Mouse (Mus musculus) left cerebral cortex, adult 2 months (tissue): Measurements from ENCODE around the gene 1600002K03Rik. TPM values are rescaled to one million over a fixed set of nuclear protein-coding genes. Genes with fewer than 3 reads are reported as not detected.
A peak's percentile ranks its signal among the peaks of the same experiment; 100 is the strongest.

Source experiments
- DNase-seq, 2 experiments: peaks; one replicate each; pipeline ENCODE4 v3.0.0; 2021 to 2022; ENCODE audit warnings: low spot score in 2 of 2, mixed read lengths in 1 of 2; ENCODE audit errors: extremely low spot score in 1 of 2
- H3K27ac ChIP-seq: fragments of 200-600 bp; 2 replicates; pipeline ENCODE4 v1.8.1; 2022
- H3K4me3 ChIP-seq: fragments of 200-600 bp; 2 replicates; pipeline ENCODE4 v1.8.1; 2022
- CTCF ChIP-seq: fragments of 200-600 bp; IDR thresholded peaks from 2 replicates; pipeline ENCODE4 v1.8.1; 2022; ENCODE audit warnings: antibody characterized with exemption, mild to moderate bottlenecking, moderate library complexity
- intact Hi-C: fragments of 180-260 bp; cut with DNase I; formaldehyde crosslinking; loops from one replicate; pipeline ENCODE4 v1.15.1; 2025
- total RNA-seq, 2 experiments: library from RNA; stranded (reverse); gene quantifications; 2 replicates each; pipeline ENCODE4 v1.2.3; 2021

The 1600002K03Rik gene
- total RNA-seq, 2 experiments from 2014 or later, result 6.0 to 8.1 TPM

DNA sequence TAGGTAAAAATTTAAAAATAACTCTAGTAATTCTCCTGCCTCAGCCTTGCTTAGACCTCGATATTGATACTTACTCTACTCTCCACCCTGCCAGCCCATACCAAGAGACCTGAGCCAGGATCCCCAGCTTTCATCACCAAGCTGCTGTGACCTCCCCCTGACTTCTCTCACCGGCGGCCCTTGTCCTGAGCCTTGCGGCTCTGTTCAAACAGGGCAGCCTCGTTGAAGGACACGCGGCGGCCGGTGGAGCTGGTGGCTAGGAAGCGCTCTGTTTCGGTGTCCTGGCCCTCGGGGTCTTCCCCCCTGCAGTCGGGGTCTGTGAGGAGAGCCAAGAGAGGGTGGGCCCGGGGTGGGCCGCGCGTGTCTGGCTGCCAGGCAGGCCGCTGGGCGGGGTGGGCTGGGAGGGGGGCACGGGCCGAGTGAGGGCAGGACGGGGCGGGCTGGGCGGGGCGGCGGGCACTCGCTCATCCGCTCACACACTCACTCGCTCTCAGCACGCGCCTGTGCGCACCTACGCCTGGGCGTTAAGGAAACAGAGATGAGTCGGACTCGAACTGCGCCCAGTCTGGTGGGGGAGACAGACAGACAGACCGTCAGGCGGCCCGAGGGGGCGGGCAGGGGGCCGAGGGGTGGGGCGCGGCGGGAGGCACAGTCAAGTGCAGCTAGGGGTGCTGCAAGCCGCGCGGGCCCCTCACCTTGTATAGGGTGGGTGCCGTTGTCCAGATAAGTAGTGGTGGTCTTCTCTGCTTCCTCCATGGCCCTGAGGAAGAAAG is 36.4 kb upstream of the 1600002K03Rik start:
- DNase-seq, result no peak
- TF ChIP-seq CTCF, result no peak
- peak overlapping the region; percentile 93 for H3K27ac ChIP-seq
- H3K4me3 ChIP-seq, result peak overlapping the region; percentile 52
- intact Hi-C loops, result no loop called here

- TF ChIP-seq CTCF, result no peak
- DNase-seq, result peak; percentile 70 to 74
- intact Hi-C loops, result no loop called here
- H3K4me3 ChIP-seq, result peak overlapping the region; percentile 52
- peak overlapping the region; percentile 93 for H3K27ac ChIP-seq
Measured at GRCm38 (mm10) chr10:80136952-80137625, 35.7 kb upstream of the 1600002K03Rik start.

DNA sequence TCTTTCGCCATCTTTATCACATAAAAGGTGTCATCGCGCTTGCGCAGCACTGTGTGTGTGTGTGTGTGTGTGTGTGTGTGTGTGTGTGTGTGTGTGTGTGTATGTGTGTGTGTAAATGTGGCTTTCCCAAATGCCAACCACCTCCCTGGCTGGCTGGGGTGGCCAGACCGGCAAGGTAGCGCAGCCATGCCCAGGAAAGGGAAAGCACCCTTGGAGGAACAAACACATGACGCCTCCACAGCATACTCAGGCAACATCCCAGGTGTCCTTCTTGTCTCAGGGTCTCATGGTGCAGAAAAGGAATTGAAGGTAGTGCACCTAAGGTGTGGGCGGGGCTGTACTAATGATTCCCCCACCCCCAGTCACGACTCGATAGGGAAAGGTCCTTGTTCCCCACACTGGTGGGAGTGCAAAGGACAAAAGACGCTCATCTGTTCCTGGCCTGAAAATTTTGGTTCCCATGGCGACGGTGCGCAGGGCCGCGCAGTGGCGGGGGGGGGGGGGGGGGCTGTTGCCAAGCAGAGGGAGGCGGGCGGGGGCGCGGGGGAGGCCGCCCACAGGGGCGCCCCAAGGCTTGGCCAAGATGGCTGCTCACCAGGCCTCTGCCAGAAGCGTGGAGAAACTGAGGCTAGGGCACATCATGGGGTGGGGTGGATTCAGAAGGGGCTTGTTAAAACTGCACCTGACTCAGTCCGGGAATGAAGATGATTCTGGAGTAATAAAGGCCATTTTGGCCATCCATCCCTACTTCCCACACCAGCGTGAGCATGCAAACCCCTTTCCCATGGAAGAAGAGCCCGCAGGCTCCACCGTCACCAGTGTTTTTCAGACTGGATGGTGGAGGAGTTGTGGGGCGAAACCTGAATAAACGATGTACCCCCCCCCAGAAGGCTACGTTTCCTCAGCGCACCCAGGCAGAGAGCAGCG is 34.9 kb upstream of the 1600002K03Rik start:
- Histone ChIP-seq H3K27ac (peak overlapping the region; percentile 99), H3K4me3 (peak overlapping the region; percentile 73)
- intact Hi-C loops, result no loop called here
- TF ChIP-seq CTCF, result no peak
- DNase-seq, result peak; percentile 58 to 62

DNA sequence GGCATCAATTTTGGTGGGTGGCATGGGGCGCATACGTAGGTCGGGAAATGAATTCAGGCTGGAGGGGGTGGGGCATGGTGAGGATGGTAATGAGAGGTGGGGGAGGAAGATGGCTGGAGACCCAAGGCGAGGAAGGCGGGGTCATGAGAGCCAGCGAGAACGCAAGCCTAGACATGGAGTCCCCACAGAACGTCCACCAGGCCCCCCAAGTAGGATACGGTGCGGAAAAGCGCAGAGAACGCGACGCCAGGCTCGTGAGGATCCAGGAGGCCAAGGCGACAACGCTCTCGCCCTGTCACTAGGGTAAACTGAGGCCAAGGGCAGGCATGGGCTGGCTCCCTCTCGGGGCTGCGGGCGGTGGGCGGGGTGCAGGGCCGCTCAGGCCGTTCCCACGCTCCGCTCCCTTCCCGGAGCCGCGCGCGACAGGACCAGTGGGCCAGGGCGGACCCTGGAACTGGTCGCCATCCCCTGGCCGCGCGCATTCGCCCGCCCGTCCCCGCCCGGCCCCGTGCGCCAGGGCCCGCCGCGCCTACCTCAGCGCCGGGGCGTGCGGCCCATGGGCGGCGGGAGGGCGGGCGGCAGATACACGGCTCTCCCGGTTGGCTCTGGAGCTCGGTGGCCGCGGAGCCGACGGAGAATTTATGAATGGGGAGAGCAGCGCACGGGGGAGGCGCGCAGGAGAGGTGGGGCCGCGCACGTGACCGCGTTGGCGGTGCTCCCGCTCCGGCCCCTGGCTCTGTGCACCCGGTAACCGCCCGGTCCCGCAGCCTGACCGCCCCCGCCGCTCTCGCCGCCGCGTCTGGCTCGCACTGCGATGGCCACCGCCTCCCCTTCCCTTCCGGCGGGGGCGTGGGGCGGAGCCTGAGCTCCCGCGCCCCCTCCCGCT is 33.9 kb upstream of the 1600002K03Rik start, which contains the start of gene Atp5d:
Atp5d (plus strand) TSS at position 80 of the 886 bp plus-strand sequence.
- intact Hi-C loops, result loop anchor here (1.0 kb wide), 1 partner anchor 21 kb away; no protein-coding TSS in a partner anchor
- peak within 1 kb of the TSS; percentile 73 for H3K4me3 ChIP-seq
- H3K27ac ChIP-seq, result peak within 1 kb of the TSS; percentile 99
- peak; percentile 84 for DNase-seq
- TF ChIP-seq CTCF, result no peak

GRCm38 (mm10) chr10:80139439-80139775 is 33.3 kb upstream of the 1600002K03Rik start:
- TF ChIP-seq CTCF, result no peak

DNA sequence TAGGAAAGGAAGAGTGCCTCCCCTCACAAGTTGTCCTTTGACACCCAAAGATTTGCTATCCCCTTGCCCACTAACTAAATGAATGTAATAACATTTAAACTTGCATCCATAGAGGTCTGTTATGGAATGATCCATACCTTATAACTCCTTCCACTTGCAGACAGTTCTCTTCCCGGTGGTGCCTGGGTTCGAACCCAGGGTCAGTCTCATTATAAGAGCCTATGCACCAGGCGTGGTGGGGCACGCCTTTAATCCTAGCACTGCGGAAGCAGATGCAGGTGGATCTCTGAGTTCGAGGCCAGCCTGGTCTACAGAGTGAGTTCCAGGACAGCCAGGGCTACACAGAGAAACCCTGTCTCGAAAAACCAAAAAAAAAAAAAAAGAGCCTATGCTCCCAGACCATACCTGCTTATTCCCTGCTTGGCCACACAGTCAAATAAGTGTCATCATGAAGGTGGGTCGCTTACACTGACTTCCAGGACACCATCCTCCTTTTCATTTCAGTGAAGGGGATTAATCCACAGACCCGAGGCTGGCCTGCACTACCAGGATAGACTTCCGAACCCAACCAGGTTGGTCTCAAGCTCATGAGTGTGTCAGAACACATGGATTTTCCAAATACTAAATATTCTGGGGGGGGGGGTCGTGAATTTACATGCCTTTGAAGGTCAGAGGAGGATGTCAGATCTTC is 32.6 kb upstream of the 1600002K03Rik start:
- no peak for DNase-seq
- TF ChIP-seq CTCF, result no peak
- no peak overlapping the region for H3K4me3 ChIP-seq
- intact Hi-C loops, result loop anchor here (1.0 kb wide), 1 partner anchor 23 kb away; no protein-coding TSS in a partner anchor
- peak overlapping the region; percentile 99; the same call in 1 of the 2 replicates for H3K27ac ChIP-seq

More at GRCm38 (mm10) chr10:80139439-80139775, 33.3 kb upstream of the 1600002K03Rik start:
- peak overlapping the region; percentile 99 for H3K27ac ChIP-seq
- DNase-seq, result no peak
- H3K4me3 ChIP-seq, result peak overlapping the region; percentile 73
- intact Hi-C loops, result loop anchor here (1.0 kb wide), 1 partner anchor 22 kb away; no protein-coding TSS in a partner anchor

GRCm38 (mm10) chr10:80140666-80141035 is 32.1 kb upstream of the 1600002K03Rik start, which contains the start of gene Cbarp:
TSS of gene Cbarp (minus strand) at chr10:80140835.
- H3K4me3 ChIP-seq, result peak within 1 kb of the TSS; percentile 68
- intact Hi-C loops, result no loop called here
- DNase-seq, result no peak
- TF ChIP-seq CTCF, result no peak
- peak within 1 kb of the TSS; percentile 99 for H3K27ac ChIP-seq

DNA sequence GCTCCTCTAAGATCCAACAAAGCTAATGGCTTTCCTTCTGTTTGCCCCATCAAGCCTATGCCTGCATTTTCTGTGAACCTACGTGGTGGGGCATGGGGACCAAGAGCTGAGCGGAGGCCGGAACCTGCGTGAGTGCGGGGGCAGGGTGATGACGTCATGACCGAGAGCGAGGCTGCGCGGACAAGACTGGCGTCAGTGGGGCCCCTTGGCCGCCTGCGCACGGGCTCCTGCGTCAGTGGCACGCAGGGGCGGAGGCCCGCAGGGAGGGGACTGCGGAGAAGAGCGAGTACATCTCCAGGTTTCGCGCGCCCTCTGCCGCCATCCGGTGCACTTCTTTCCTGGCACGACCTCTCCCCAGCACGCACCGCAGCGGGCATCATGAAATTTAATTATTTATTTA is 31.5 kb upstream of the 1600002K03Rik start:
- peak; percentile 98 to 99 for DNase-seq
- intact Hi-C loops, result no loop called here
- H3K4me3 ChIP-seq, result peak overlapping the region; percentile 68
- peak overlapping the region; percentile 96 for H3K27ac ChIP-seq
- peak; percentile 62 for TF ChIP-seq CTCF

DNA sequence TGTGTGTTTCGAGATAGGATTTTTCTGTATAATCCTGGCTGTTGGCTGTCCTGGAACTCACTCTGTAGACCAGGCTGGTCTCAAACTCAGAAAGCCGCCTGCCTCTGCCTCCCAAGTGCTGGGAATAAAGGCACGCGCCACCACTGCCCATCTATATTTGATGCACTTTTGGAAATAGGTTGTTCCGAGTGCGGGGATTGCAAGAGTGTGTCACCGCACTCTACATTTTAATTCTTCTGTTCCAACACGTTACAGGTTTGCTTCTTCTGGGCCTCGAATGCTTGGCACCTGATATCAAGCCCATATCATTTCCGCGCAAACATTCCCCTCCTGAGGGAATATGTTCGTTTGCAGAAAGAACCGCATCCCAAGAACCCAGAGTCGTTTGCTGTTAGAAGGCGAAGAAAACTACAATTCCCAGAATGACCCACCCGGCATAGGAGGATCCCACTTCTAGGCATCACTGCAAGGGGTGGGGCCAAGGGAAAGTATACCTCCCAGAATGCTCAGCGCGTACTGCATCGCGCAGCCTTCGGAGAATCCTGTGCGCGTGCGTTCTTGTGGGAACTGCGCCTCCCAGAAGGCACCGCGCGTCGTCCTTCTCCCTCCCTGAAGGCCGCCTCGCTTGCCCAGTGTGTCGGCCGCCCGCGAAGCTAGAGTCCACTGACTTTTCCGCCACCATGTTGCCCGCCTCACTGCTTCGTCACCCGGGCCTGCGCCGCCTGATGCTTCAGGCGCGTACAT is 30.8 kb upstream of the 1600002K03Rik start:
- intact Hi-C loops, result no loop called here

More for the DNA sequence above, 30.8 kb upstream of the 1600002K03Rik start:
- Histone ChIP-seq H3K27ac (peak overlapping the region; percentile 96), H3K4me3 (peak overlapping the region; percentile 68)
- TF ChIP-seq CTCF, result no peak
- DNase-seq, result peak; percentile 89 to 94
